Mouse (Mus musculus) fibroblast of lung, adult 2 months (primary cell): ENCODE data around the gene Ankrd52.

Experiments used
- DNase-seq: peaks from one replicate; pipeline ENCODE4 v3.0.0-alpha.2; 2011; ENCODE audit warnings: low read depth

Ankrd52 gene

DNA sequence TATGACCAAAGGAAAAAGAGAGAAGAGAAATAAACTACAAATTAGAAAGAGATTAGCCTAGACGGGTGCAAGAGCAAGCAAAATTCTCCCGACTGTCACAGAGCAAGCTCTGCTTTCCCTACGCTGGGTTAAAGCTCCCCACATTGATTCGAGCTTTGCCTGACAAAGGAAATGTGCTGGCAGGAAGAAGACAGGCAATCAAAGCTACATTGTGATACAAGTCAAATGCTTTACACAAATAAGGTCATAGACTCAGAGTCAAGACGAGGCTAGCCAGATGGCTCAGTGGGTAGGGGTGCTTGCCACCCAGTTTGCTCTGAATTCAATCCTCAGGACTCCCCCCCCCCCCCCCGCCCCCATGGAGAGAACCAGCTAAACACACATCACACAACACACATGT is 6.9 kb upstream of the Ankrd52 start:
- no peak for DNase-seq

- no peak for DNase-seq
These were observed 6.3 kb upstream of the Ankrd52 start for GRCm38 (mm10) chr10:128370601-128371000.

GRCm38 (mm10) chr10:128372142-128372541 is 4.8 kb upstream of the Ankrd52 start:
- DNase-seq: no peak

DNA sequence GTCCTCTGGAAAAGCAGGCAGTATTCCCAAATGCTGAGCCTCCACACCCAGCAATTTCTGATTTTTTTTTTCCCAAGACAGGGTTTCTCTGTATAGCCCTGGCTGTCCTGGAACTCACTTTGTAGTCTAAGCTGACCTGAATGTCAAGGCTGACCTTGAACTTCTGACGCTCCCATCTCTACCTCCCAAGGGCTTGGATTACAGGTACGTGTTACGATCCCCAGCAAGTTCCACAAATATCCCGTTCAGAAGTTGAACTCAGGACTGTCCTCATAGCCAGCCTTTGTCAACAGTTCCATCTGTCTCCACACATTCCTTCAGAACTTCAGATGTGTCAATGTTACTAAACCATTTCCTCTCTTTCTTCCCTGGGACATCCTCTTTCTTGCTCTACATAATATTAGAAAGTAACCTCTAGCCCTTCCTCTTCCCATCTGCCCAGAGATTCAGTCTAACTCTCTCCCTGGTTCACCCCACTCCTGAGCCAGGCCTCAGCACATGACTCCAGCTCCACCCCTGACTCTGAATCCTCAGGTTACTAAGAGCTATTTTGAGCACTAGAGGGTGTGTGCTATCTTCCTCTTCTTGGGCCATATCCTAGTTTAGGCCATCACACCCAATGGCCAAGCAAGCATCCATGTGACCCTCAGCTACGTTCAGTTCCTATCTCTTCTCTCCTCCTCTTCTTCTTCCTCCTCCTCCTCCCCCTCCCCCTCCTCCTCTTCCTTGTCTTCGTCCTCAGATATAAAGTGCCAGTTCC is 3.7 kb upstream of the Ankrd52 start:
- DNase-seq: no peak

- no peak for DNase-seq
These were observed 2.5 kb upstream of the Ankrd52 start for GRCm38 (mm10) chr10:128374393-128374792.

DNA sequence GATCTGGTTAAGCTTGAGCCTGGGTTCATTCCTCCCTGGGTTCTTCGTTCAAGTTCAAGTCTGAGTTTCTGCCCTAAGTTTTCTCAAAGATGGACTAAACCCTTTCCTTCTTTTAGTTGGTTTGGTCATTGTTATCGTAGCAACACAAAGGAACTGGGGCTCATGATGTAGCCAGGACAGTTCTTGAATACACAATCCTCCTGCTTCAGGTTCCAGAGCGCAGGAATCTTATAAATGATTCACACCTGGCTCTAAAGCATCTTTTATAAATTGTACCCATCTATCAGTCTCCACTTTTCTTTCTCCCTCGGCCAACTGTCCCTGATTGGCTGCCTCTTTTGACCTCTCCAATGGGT is 838 bp upstream of the Ankrd52 start:
- no peak for DNase-seq

GRCm38 (mm10) chr10:128377222-128377939 is 466 bp downstream of the Ankrd52 start:
- no peak for DNase-seq

DNA sequence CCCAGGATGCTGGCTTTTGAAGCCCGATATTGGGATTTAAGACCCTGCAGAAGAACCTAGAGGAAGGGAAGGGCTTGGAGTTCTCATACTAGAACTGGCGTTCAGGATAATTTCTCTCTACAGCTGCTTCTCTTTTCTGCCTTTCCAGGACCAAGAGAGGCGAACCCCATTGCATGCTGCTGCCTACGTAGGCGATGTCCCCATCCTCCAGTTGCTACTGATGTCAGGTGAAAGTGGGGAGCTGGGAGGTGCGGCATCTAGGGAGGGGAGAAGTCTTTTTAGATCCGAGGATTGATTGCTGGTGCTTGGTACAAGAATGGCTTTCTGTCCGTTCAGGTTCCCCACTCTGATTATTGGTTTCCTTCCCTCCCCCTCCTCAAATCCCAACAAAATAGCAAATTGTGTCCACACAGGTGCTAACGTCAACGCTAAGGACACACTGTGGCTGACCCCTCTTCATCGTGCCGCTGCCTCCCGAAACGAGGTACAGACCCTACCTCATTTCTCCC is 1.1 kb downstream of the Ankrd52 start:
- DNase-seq: no peak

DNA sequence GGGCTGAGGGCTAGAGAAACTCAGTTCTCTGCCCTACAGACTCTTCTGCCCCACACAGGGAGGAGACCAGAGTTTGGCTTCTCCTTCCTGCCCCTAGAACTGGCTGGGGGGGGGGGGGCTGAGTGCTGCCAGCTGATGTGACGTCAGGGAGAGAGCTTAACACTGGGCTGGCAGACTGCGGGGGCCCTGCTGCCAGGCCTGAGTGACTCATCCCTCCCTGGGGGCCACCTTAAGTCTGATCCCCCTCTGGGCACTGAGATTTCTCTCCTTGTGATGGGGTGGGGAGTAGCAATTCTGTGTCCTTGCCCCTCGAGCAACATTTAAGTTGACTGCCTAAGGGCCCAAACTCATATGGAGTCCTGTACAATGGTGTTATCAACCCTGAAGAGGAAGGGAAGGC is 1.5 kb downstream of the Ankrd52 start:
- DNase-seq: no peak

GRCm38 (mm10) chr10:128379260-128379659 is 2.3 kb downstream of the Ankrd52 start:
- DNase-seq: no peak

DNA sequence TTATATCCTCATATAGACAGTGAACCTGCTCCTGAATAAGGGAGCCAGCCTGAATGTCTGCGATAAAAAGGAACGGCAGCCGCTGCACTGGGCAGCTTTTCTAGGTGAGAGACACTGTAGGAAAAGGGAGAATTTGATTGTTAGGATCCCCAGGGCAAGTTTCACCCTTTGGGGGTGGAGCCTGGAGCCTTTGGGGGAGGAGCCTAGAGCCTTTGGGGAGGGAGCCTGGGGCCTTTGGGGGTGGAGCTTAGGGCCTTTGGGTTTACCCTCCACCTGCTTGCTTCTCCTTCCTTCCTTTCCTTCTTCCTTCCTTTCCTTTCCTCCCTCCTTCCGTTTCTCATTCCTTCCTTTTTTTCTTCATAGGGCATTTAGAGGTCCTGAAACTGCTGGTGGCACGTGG is 3.6 kb downstream of the Ankrd52 start:
- no peak for DNase-seq

- no peak for DNase-seq
These were observed 5.6 kb downstream of the Ankrd52 start for GRCm38 (mm10) chr10:128382482-128382881.

DNA sequence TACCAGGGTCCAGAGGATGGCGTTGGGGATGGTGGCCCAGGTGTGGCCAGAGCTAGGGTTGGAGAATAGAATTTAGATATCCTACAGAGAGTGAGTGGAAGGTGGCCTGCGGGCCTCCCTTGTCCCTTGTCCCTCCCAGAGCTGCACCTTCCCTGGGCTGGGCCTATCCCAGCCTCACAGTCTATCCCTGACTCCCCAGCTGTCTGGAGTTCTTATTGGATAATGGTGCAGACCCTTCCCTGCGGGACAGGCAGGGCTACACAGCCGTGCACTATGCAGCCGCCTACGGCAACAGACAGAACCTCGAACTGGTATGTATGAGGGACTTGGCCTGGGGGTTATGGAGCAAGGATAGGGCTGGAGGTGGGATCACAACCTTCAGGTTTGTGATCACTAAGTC is 9.0 kb downstream of the Ankrd52 start:
- no peak for DNase-seq

DNA sequence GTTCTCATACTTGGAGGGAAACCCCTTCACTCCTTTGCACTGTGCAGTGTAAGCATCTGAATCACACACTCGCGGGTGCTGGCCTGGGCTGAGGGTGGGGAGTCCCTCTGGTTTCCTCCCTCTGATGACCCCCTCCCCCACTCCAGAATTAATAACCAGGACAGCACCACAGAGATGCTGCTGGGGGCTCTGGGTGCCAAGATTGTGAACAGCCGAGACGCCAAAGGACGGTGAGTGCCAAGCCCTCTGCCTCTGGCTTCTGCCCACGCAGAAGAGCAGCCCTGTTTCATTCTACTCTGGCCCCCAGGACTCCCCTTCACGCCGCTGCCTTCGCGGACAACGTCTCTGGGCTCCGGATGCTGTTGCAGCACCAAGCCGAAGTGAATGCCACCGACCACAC is 12.0 kb downstream of the Ankrd52 start:
- no peak for DNase-seq

GRCm38 (mm10) chr10:128389570-128389969 is 12.7 kb downstream of the Ankrd52 start:
- no peak for DNase-seq

DNA sequence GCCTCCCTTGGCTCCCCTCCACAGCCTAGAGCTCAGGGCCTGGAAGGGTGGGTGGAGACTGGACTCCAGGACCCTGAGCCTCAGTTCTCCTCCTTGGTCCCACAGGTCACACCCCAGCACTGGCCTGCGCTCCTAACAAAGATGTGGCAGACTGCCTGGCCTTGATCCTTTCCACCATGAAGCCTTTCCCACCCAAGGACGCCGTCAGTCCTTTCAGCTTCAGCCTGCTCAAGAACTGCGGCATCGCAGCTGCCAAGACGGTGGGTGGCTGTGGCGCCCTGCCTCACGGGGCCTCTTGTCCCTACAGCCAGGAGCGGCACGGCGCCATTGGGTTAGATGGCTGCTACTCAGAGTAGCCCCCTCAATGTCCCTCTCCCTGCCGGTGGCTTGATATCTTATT is 13.5 kb downstream of the Ankrd52 start:
- DNase-seq: no peak

DNA sequence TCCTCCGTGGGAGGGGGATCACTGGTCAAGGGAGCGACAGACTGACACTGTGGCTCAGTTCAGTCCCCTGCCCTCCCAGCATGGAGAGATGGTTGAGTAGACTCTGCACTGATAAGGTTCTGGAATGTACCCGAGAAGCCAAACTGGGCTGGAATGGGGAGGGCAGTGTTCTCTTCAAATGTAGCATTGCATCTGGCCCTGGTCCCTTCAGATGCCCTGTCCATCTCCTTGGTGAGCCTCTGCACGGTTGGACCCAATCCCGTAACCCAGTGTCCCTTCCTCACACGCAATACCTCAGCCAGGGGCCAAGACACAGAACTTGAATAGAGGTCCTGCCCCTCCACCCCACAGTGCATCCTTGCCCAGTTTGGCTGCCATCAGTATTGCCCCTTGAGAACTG is 14.9 kb downstream of the Ankrd52 start:
- DNase-seq: no peak

DNA sequence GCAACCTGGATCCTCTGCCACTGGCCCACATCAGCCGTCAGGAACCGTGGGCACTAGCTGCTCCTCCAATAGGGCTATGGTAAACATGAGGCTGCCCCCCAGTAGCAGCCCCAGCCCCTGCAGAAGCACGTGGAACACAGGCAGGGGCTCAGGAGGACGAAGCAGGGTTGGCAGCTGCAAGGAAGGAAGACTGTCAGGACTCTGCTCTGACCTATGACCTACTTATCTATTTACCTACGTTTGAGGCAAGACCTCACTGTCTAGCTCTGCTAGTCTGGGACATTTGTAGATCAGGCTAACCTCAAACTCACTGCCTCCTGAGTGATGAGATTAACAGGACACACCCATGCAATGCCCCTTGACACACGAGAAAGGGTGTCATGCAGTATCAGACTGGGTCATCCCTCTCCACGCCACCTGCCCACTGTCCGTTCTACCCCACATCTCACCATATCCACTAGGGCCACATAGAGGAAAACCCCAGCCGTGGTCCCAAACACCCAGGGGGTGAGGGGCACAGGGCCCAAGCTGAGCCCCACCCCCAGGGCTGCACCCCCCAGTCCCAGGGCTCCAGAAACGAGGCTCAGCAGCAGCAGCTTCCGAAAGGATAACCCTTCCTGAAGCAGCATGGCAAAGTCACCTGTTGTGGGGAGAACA is 19.2 kb downstream of the Ankrd52 start:
- DNase-seq: no peak

DNA sequence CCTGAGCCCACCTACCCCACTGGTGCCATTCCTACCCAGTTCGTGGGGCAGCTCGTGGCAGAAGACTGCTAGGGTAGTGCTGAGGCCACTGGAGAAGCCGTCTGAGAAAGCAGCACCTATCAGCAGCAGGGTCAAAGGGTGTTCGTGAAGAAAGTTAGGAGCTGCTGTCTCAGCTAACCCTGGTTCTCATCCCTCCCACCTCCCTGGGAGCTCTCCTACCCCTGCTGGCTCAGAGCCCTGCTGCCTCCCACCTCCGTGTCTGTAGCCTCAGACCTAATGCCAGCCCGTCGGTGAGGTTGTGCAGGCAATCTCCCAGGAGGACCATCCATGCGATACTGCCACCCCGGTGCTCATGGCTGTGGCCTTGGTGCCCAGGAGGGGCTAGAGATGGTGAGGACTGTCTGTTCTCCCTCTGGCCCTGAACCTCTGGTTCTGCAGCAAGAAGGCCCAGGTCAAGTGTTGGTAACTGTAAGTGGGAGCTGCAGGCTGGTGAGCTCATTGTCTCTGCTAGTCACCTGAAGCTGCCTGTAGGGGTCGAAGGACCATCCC is 19.9 kb downstream of the Ankrd52 start:
- DNase-seq: no peak

DNA sequence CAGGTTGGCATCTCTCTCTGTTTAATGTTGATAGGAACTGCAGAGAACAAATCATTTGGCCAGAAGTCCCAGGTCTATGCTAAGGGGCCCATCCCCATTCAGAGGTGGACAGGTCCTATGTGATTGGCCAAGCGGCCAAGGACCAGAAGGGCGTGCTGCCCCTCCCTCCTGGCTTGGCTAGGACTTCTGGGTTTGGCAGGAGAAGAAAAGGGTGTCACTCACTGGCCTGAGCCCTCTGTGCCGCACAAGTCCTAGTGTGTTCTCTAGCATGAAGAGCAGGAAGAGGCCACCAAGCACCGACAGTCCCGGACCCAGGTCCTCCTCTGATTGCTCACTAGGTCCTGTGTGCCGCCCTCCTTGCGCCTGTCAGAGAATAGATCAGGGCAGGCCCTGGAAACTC is 20.6 kb downstream of the Ankrd52 start:
- no peak for DNase-seq

DNA sequence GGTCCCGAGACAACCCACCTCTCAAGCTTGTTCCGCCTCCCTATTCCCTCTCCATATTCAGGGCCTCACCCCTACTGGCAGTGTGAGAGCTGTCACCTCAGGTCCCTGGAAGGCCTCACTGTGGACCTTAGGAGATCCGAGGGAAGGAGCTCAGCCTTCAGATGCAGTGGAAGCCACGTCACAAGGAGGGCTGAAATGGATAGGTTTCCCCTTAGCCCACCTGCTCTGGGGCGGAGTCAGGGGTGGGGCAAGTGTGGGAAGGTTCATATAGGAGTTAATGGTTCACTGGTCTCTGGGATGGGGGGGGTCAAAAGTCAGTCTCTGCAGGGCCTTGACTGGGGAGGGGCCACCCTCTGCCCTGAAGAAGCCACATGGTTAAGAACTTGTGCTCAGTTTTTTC is 23.4 kb downstream of the Ankrd52 start:
- DNase-seq: no peak

- DNase-seq: no peak
These were observed 24.1 kb downstream of the Ankrd52 start, which contains the start of gene Slc39a5 for GRCm38 (mm10) chr10:128401056-128401455. Gene Slc39a5 (minus strand): TSS chr10:128401229.

DNA sequence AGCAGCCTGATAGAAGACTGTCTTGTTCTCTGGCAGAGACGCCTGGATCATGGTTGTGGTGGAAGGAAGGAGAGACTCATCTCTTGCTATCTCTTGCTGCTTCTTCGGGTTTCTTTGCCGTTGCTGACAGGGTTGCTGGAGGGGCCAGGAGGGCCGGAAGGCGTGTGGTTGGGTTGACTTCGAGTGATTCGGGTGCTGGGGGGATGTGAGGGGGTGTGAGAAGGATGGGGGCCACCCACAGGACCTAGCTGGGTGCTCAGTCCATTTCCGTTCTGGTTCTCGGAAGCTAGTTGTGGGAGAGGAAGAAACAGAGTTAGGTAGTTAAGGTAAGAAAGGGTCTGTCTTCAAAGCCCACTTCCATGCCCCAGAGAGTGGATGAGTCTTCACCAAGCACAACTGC is 24.7 kb downstream of the Ankrd52 start:
- no peak for DNase-seq
